Mouse (Mus musculus): ENCODE measurements at regions not wholly inside any gene's neighbourhood (a gene's known extent, or its start where the extent isn't known, plus 50 kb on each side); places are given as distances from the start of the nearest gene placed in this dataset.

GRCm38 (mm10) chr9:61714331-61715035 lies 199.9 kb downstream of the Rplp1 start:
- Histone ChIP-seq H3K4me2 (ENCODE audit: low read depth, low read length) (no peak overlapping the region; the same call in 1 of the 2 replicates), H3K4me3 (ENCODE audit: low read length) (no peak overlapping the region), H3K36me3 (ENCODE audit: control insufficient read depth, insufficient read depth, low read length) (no peaks in the 10 kb centered on the region), H3K9me3 (ENCODE audit: control insufficient read depth, low read length) (no peaks in the 10 kb centered on the region), H3K27ac (ENCODE audit: low read length) (no peak overlapping the region), H3K27me3 (ENCODE audit: control insufficient read depth, insufficient read depth, low read depth, low read length) (no peaks in the 10 kb centered on the region), H3K9ac (ENCODE audit: low read length) (no peak overlapping the region), H3K4me1 (replicated peaks; ENCODE audit: control insufficient read depth, insufficient read depth, low read length) (peaks cover 6% of the 10 kb centered on the region)
- 27% methylated on average over 19 of the region's 19 CpGs for WGBS
- peak; percentile 16; the same call in 1 of the 2 replicates for ATAC-seq (ENCODE audit: low read depth)

GRCm38 (mm10) chr9:61713806-61714205 lies 200.5 kb downstream of the Rplp1 start:
- no peak overlapping the region for H3K4me2 ChIP-seq (ENCODE audit: low read depth, low read length)
- H3K9ac ChIP-seq (ENCODE audit: low read length): no peak overlapping the region
- H3K9me3 ChIP-seq (ENCODE audit: control insufficient read depth, low read length): no peaks in the 10 kb centered on the region
- ATAC-seq (ENCODE audit: low read depth): no peak
- H3K4me3 ChIP-seq (ENCODE audit: low read length): no peak overlapping the region
- WGBS: 61% methylated on average over 7 of the region's 7 CpGs
- H3K27ac ChIP-seq (ENCODE audit: low read length): no peak overlapping the region
- no peaks in the 10 kb centered on the region for H3K27me3 ChIP-seq (ENCODE audit: control insufficient read depth, insufficient read depth, low read depth, low read length)
- H3K36me3 ChIP-seq (ENCODE audit: control insufficient read depth, insufficient read depth, low read length): no peaks in the 10 kb centered on the region
- H3K4me1 ChIP-seq (replicated peaks; ENCODE audit: control insufficient read depth, insufficient read depth, low read length): peaks cover 6% of the 10 kb centered on the region

DNA sequence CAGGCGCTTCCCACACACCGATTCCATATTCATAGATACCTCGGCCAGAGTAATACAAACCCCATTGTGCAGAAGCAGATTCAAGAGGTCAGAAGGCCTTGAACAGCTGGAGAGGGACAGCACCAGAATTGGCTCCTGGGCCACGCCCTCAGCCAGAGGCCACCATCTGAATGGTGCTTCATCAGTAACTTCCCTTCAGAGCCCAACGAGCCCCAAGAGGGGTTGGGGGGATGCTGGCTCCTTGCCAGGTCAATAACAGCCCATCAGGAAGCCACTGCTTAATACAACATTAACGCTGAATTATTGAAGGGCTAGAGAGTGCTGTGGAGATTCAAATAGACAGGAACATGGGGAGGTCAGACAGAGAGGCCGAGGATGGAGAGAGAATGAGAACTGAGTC lies 203.0 kb downstream of the Rplp1 start:
- ATAC-seq (ENCODE audit: low read depth): no peak
- Histone ChIP-seq H3K9me3 (ENCODE audit: control insufficient read depth, low read length) (no peaks in the 10 kb centered on the region), H3K4me1 (replicated peaks; ENCODE audit: control insufficient read depth, insufficient read depth, low read length) (peaks cover 6% of the 10 kb centered on the region), H3K27me3 (ENCODE audit: control insufficient read depth, insufficient read depth, low read depth, low read length) (no peaks in the 10 kb centered on the region), H3K9ac (ENCODE audit: low read length) (no peak overlapping the region), H3K27ac (ENCODE audit: low read length) (no peak overlapping the region), H3K4me2 (ENCODE audit: low read depth, low read length) (no peak overlapping the region), H3K4me3 (ENCODE audit: low read length) (no peak overlapping the region), H3K36me3 (ENCODE audit: control insufficient read depth, insufficient read depth, low read length) (no peaks in the 10 kb centered on the region)
- WGBS: 42% methylated on average over 7 of the region's 7 CpGs

GRCm38 (mm10) chr9:61707875-61708274 lies 206.5 kb downstream of the Rplp1 start:
- no peak for ATAC-seq (ENCODE audit: low read depth)
- Histone ChIP-seq H3K27me3 (ENCODE audit: control insufficient read depth, insufficient read depth, low read depth, low read length) (no peaks in the 10 kb centered on the region), H3K9ac (ENCODE audit: low read length) (no peak overlapping the region), H3K4me3 (ENCODE audit: low read length) (no peak overlapping the region), H3K27ac (ENCODE audit: low read length) (no peak overlapping the region), H3K9me3 (ENCODE audit: control insufficient read depth, low read length) (no peaks in the 10 kb centered on the region), H3K4me1 (replicated peaks; ENCODE audit: control insufficient read depth, insufficient read depth, low read length) (peaks cover 10% of the 10 kb centered on the region), H3K36me3 (ENCODE audit: control insufficient read depth, insufficient read depth, low read length) (no peaks in the 10 kb centered on the region), H3K4me2 (ENCODE audit: low read depth, low read length) (no peak overlapping the region)
- 69% methylated on average over 7 of the region's 7 CpGs for WGBS

DNA sequence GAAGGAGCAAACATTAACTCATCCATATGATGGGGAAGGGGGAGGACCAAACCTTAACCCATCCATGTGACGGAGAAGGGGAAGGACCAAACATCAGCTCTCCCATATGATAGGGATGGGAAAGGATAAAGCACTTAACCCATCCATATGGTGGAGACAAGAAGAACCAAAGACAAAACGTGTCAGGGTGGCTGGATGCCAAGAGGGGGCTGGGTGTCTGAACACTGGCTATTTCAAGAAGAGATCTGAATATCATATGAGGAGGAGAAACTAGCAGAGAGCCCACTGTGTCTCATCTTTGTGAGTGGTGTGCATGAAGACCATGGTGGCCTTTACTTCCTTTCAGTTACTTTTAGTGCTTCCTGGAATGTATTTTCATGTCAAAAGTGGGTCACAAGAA lies 207.0 kb downstream of the Rplp1 start:
- peaks cover 16% of the 10 kb centered on the region for H3K4me1 ChIP-seq (replicated peaks; ENCODE audit: control insufficient read depth, insufficient read depth, low read length)
- H3K9me3 ChIP-seq (ENCODE audit: control insufficient read depth, low read length): no peaks in the 10 kb centered on the region
- H3K27me3 ChIP-seq (ENCODE audit: control insufficient read depth, insufficient read depth, low read depth, low read length): no peaks in the 10 kb centered on the region
- no peaks in the 10 kb centered on the region for H3K36me3 ChIP-seq (ENCODE audit: control insufficient read depth, insufficient read depth, low read length)
- 59% methylated on average over 2 of the region's 2 CpGs for WGBS
- H3K27ac ChIP-seq (ENCODE audit: low read length): no peak overlapping the region
- no peak overlapping the region for H3K9ac ChIP-seq (ENCODE audit: low read length)
- H3K4me3 ChIP-seq (ENCODE audit: low read length): no peak overlapping the region
- H3K4me2 ChIP-seq (ENCODE audit: low read depth, low read length): no peak overlapping the region
- ATAC-seq (ENCODE audit: low read depth): no peak

DNA sequence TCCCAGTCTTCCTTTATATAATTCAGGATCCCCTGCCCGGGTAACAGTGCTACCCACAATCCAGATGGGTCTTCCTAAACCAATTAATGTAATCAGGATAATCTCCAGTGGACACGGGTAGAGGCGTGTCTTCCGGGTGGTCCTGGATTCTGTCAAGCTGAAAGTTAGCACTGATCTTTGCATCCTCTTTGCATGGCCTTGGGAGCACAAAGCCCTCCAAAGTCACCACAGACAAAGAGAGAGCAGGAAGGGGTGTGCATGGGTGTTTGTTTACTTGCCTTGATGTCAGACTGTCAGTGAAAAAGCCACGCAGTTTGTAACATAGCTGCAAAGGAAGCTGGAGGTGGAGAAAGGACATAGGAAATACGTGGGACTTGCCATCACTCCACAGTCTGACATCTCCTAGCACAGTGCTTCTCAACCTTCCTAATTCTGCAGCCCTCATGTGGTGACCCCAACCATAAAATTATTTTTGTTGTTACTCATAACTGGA lies 208.0 kb downstream of the Rplp1 start:
- Histone ChIP-seq H3K36me3 (ENCODE audit: control insufficient read depth, insufficient read depth, low read length) (no peaks in the 10 kb centered on the region), H3K4me3 (ENCODE audit: low read length) (no peak overlapping the region), H3K9me3 (ENCODE audit: control insufficient read depth, low read length) (no peaks in the 10 kb centered on the region), H3K9ac (ENCODE audit: low read length) (no peak overlapping the region), H3K27ac (ENCODE audit: low read length) (no peak overlapping the region), H3K4me1 (replicated peaks; ENCODE audit: control insufficient read depth, insufficient read depth, low read length) (peaks cover 16% of the 10 kb centered on the region), H3K4me2 (ENCODE audit: low read depth, low read length) (no peak overlapping the region), H3K27me3 (ENCODE audit: control insufficient read depth, insufficient read depth, low read depth, low read length) (peaks cover 2% of the 10 kb centered on the region)
- 63% methylated on average over 6 of the region's 6 CpGs for WGBS
- no peak for ATAC-seq (ENCODE audit: low read depth)

DNA sequence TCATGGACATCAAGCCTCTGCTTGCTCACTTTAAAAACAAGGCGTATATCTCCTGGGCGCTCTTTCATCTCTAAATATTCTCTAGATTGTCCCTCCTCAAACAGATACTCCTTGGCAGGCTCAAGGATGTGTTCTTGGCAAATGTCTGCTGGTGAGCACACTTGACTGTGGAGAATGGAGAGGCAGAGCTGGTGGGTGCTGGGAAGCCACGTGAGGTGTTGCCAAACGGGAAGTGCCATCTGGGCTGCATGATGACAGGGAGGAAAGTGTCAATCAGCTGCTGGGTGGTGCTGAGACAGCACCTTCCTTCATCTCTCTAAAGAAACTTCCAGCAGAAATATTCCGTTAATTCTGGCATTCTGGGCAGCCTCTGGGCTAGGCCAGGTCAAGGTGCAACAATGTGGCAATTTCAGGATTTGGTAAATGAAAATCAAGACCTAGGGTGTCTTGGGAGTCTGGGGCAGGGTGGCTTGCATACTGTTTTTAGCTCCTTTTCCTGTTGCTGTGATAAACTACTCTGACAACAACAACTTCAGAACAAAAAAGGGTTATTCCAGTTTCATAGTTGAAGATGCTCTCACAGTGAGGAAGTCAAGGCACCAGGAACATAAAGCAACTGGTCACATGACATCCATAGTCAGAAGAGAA lies 208.6 kb downstream of the Rplp1 start:
- Histone ChIP-seq H3K4me2 (ENCODE audit: low read depth, low read length) (no peak overlapping the region), H3K4me3 (ENCODE audit: low read length) (no peak overlapping the region), H3K4me1 (replicated peaks; ENCODE audit: control insufficient read depth, insufficient read depth, low read length) (peaks cover 16% of the 10 kb centered on the region), H3K27me3 (ENCODE audit: control insufficient read depth, insufficient read depth, low read depth, low read length) (peaks cover 5% of the 10 kb centered on the region), H3K9ac (ENCODE audit: low read length) (no peak overlapping the region), H3K36me3 (ENCODE audit: control insufficient read depth, insufficient read depth, low read length) (no peaks in the 10 kb centered on the region), H3K9me3 (ENCODE audit: control insufficient read depth, low read length) (no peaks in the 10 kb centered on the region), H3K27ac (ENCODE audit: low read length) (no peak overlapping the region)
- WGBS: 50% methylated on average over 5 of the region's 5 CpGs
- no peak for ATAC-seq (ENCODE audit: low read depth)

DNA sequence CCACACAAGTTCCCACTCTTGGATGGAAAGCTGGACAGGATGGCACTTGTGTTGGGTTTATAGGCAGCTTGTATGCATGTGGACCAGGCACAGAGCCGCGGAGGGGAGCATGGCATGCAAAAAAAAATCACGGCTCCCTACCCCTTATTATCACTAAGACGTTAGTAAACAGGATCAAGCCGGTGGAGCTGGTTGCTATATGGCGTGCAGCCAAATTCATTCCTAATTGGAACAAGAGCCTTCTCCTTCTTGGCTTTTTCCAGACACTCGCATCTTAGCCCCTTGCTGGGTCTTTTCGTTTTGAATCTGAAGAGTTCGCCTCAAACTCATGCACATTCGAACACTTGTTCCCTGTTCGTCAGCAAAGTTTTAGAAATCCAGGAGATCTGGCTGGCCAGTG lies 211.0 kb downstream of the Rplp1 start:
- no peak overlapping the region for H3K4me2 ChIP-seq (ENCODE audit: low read depth, low read length)
- 27% methylated on average over 11 of the region's 11 CpGs for WGBS
- H3K36me3 ChIP-seq (ENCODE audit: control insufficient read depth, insufficient read depth, low read length): no peaks in the 10 kb centered on the region
- ATAC-seq (ENCODE audit: low read depth): no peak
- H3K4me1 ChIP-seq (replicated peaks; ENCODE audit: control insufficient read depth, insufficient read depth, low read length): peaks cover 16% of the 10 kb centered on the region
- H3K9me3 ChIP-seq (ENCODE audit: control insufficient read depth, low read length): no peaks in the 10 kb centered on the region
- no peak overlapping the region for H3K9ac ChIP-seq (ENCODE audit: low read length)
- peaks cover 11% of the 10 kb centered on the region for H3K27me3 ChIP-seq (ENCODE audit: control insufficient read depth, insufficient read depth, low read depth, low read length)
- H3K4me3 ChIP-seq (ENCODE audit: low read length): no peak overlapping the region
- no peak overlapping the region for H3K27ac ChIP-seq (ENCODE audit: low read length)

DNA sequence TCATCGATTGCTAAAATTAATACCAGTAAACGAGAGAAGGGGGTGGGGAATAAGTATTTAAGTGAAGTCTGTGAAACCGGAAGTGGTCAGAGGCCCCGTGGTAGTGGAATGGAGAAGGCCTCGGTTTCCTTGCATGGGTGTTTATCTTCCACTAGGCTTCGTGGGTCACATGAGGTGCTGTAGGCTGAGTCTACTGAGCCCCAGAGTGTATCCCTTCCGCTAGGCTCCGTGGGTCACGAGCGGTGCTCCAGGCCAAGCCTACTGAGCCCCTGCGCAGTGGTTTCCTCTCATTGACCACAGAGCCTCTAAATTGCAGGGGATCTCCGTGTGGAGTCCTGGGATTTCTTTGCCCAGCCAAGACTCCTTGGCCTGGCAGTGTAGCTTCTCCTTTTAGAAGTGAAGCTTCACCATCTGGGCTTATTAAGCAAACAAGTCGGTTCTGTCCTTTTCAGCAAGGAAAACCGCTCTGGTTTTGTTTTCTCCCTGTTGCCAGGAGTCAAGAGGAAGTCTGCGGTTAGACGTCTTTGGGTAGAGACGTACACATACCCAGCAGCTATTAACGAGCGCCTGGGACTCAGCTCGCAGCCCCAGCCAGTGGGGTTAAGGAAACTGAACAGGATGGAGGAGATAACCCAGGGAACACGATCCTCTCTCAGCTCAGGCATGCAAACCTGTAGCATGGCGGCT lies 211.9 kb downstream of the Rplp1 start:
- H3K36me3 ChIP-seq (ENCODE audit: control insufficient read depth, insufficient read depth, low read length): no peaks in the 10 kb centered on the region
- peaks cover 16% of the 10 kb centered on the region for H3K4me1 ChIP-seq (replicated peaks; ENCODE audit: control insufficient read depth, insufficient read depth, low read length)
- H3K9me3 ChIP-seq (ENCODE audit: control insufficient read depth, low read length): no peaks in the 10 kb centered on the region
- peak overlapping the region; percentile 40; the same call in 1 of the 2 replicates for H3K27ac ChIP-seq (ENCODE audit: low read length)
- H3K27me3 ChIP-seq (ENCODE audit: control insufficient read depth, insufficient read depth, low read depth, low read length): peaks cover 11% of the 10 kb centered on the region
- no peak overlapping the region for H3K9ac ChIP-seq (ENCODE audit: low read length)
- 0 out of 2 replicates have a peak, but pooled peaks have one; percentile 12 for ATAC-seq (ENCODE audit: low read depth)
- 53% methylated on average over 22 of the region's 22 CpGs for WGBS
- no peak overlapping the region for H3K4me3 ChIP-seq (ENCODE audit: low read length)
- no peak overlapping the region for H3K4me2 ChIP-seq (ENCODE audit: low read depth, low read length)

Data from lung, embryonic 16.5 days (tissue).